ENCODE assay signal across 9 mouse cellular contexts in the genomic region with DNA sequence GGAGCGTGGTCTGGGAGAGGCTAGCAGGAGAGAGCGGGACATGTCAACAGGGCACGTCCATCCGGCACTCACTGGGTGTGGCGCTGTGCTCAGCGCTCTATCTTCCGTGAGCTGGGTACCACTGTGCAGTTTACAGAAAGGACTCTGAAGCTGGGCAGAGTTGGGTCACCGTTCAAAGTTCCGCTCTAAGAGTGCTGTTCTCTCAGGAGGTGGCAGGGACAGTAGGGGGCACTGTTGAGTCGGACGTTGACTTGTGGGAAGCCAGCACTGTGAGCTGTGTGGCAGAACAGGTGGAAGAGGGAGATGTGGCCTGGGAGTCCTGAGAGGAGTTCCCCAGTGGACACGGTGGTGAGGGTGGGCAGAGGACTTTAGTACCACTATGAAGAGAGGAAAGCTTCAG.
DNase-seq lines count a peak whose midpoint lies in the region; ATAC-seq and TF ChIP-seq lines count a peak whose summit lies in the region.
"Had no signal": no experiment of that assay in that cellular context is flagged by ENCODE, and none has a peak within 500 bp of the region (broad histone marks: within the 10 kb centered on the region; RNA-seq: fewer than 3 reads in every experiment).

No protein-coding gene starts in this region.

- in situ Hi-C loops in ES-E14 (cut with MboI; ENCODE audit: low sequenced_read_pairs in 2 of 2, unreplicated experiment in 2 of 2) = loop anchor here (10.0 kb wide), 1 partner anchor 211 kb away; no protein-coding TSS in a partner anchor

- peak; percentile 73 for DNase-seq in ES-E14 (ENCODE audit: low read depth, low spot score)
- peak; percentile 79 for DNase-seq in c-Kit-positive CD71-positive TER-119-negative erythroid progenitor cells, embryonic 14.5 days (ENCODE audit: low read depth)
- DNase-seq in heart, postnatal 4 days = peak; percentile 91
- peak; percentile 79 for DNase-seq in layer of hippocampus, adult 9-11 months
- DNase-seq in lung, postnatal 14 days = peak; percentile 94
- DNase-seq in retina, embryonic 14.5 days (ENCODE audit: low spot score) = peak; percentile 90
- DNase-seq in thymus, postnatal 36 days = peak; percentile 82 to 89

- H3K4me1 ChIP-seq in ES-E14 (ENCODE audit: control insufficient read depth in 2 of 2, insufficient read depth in 2 of 2, low read length in 2 of 2, poor library complexity in 1 of 2) = no peaks in the 10 kb centered on the region
- no peaks in the 10 kb centered on the region for H3K4me1 ChIP-seq in forebrain, embryonic 15.5 days

- no peak overlapping the region for H3K4me3 ChIP-seq in ES-E14 (ENCODE audit: insufficient read depth in 1 of 2, low read depth in 1 of 2, low read length in 2 of 2, poor library complexity in 1 of 2, severe bottlenecking in 1 of 2)
- no peak overlapping the region for H3K4me3 ChIP-seq in forebrain, embryonic 15.5 days
- H3K4me3 ChIP-seq: limb, embryonic 15.5 days had no signal

- 33% methylated on average over 12 of the region's 12 CpGs for WGBS in forebrain, embryonic 15.5 days

- H3K27me3 ChIP-seq in forebrain, embryonic 15.5 days = no peaks in the 10 kb centered on the region
- H3K27me3 ChIP-seq: limb, embryonic 15.5 days had no signal

- H3K36me3 ChIP-seq in ES-E14 (ENCODE audit: control insufficient read depth, insufficient read depth, low read length, poor library complexity, severe bottlenecking) = peaks cover 16% of the 10 kb centered on the region
- H3K36me3 ChIP-seq in forebrain, embryonic 15.5 days = no peaks in the 10 kb centered on the region
- H3K36me3 ChIP-seq: limb, embryonic 15.5 days had no signal

- no peak overlapping the region for H3K27ac ChIP-seq in ES-E14 (ENCODE audit: insufficient read depth, low read depth, low read length, poor library complexity, severe bottlenecking)
- no peak overlapping the region for H3K27ac ChIP-seq in forebrain, embryonic 15.5 days (replicated peaks)
- H3K27ac ChIP-seq: limb, embryonic 15.5 days had no signal

- H3K9me3 ChIP-seq in ES-E14 (ENCODE audit: control insufficient read depth, insufficient read depth, low read depth, low read length) = no peaks in the 10 kb centered on the region
- H3K9me3 ChIP-seq in forebrain, embryonic 15.5 days = no peaks in the 10 kb centered on the region
- H3K9me3 ChIP-seq: limb, embryonic 15.5 days had no signal

- peak; percentile 35 for ATAC-seq in forebrain, embryonic 15.5 days (replicated peaks)

- H3K9ac ChIP-seq in ES-E14 (ENCODE audit: insufficient read depth, low read depth, low read length, poor library complexity, severe bottlenecking) = no peak overlapping the region
- no peak overlapping the region for H3K9ac ChIP-seq in forebrain, embryonic 15.5 days (replicated peaks)
- H3K9ac ChIP-seq: limb, embryonic 15.5 days had no signal

- no peak overlapping the region for H3K4me2 ChIP-seq in forebrain, embryonic 15.5 days (replicated peaks)
- H3K4me2 ChIP-seq: limb, embryonic 15.5 days had no signal

TF ChIP-seq in ES-E14, 5 proteins besides CTCF, POLR2A, EP300 and RAD21:
- TF ChIP-seq ZC3H11A (IDR thresholded peaks at IDR 0.05; ENCODE audit: borderline replicate concordance, low read depth, low read length) = 0 out of 2 replicates have a peak, but pooled peaks have one; percentile 8
- no peak for TF ChIP-seq ZNF384 (IDR thresholded peaks at IDR 0.05; ENCODE audit: low read depth, low read length)
- no peak for TF ChIP-seq CHD2 (IDR thresholded peaks at IDR 0.05; ENCODE audit: low read depth, low read length)
- TF ChIP-seq MAFK (IDR thresholded peaks at IDR 0.05; ENCODE audit: insufficient read depth, low read depth, low read length) = no peak
- no peak for TF ChIP-seq HCFC1 (IDR thresholded peaks at IDR 0.05; ENCODE audit: borderline replicate concordance, insufficient read depth, low read length)
